Mouse (Mus musculus): Measurements from ENCODE around the gene Mboat1. TPM values are rescaled to one million over a fixed set of nuclear protein-coding genes. Genes with fewer than 3 reads are reported as not detected.
A peak's percentile ranks its signal among the peaks of the same experiment; 100 is the strongest.

Mboat1 gene
- polyA plus RNA-seq (2016; fragmentation: Nextera tagmentation; extraction: Ambion mirVana): 2.6 and 3.2 TPM in 2 replicates

DNA sequence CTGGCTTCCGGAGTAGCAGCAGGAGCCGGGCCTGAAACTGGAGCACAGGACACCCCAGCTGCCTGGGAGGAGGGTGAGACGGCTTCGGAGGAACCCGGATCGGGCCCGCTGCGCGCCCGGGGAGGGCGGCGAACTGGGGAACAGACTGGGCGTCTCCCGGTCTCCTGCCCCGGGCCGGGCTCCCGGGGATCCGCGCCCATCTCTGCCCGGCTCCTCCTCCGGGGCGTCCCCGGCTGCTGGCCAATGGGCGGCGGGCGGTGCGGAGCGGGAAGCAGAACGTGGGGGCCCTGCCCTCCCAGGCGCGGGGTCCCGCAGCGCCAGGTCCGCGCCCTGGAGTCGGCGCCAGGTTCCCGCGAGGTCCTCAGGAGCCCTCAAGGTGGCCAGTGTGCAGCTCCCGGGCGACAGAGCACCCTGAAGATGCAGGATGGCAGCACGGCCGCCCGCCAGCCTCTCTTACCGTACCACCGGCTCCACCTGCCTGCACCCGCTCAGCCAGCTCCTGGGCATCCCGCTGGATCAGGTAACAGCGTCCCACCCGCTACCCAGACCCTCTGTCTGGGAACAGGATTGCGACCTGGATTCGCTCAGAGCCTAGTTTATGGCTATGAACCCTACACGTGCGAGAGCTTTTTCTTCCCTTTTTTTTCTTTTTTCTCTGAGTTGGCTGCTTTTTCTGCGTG, at the start of gene Mboat1:
Gene Mboat1 (plus strand): TSS at position 247 of the 680 bp plus-strand sequence.
- peak within 1 kb of the TSS; percentile 91 for H3K4me2 ChIP-seq
- WGBS: under 1% methylated on average over 54 of the region's 55 CpGs
- peak; percentile 92 for ATAC-seq (ENCODE audit: insufficient number of reproducible peaks, low FRiP score)
- no peaks in the 10 kb centered on the region for H3K9me3 ChIP-seq (replicated peaks)
- peak within 1 kb of the TSS; percentile 66 for H3K4me3 ChIP-seq
- peaks cover 25% of the 10 kb centered on the region for H3K27me3 ChIP-seq (replicated peaks)
- no peak within 1 kb of the TSS for H3K27ac ChIP-seq (ENCODE audit: poor library complexity, severe bottlenecking)
- H3K4me1 ChIP-seq (replicated peaks): no peaks in the 10 kb centered on the region
- no peaks in the 10 kb centered on the region for H3K36me3 ChIP-seq
- peak within 1 kb of the TSS; percentile 77 for H3K9ac ChIP-seq

DNA sequence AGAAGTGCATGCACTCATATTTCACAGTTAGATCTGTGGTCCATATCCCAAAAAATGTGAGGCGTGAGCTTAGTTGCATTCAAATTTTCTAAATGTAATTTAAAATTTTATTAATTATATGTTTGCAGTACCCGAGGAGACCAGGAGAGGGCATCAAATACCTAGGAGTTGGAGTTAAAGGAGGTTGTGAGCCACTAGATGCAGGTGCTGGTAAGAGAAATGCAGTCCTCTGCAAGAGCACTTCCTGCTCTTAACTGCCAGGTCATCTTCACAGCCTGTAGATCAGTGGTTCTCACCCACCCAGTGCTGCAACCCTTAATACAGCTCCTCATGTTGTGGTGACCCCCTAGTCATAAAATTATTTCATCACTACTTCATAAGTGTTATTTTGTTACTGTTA, 43.2 kb upstream of the Mboat1 start:
- ATAC-seq (ENCODE audit: insufficient number of reproducible peaks, low FRiP score): no peak
- Histone ChIP-seq H3K9ac (no peak overlapping the region), H3K4me2 (no peak overlapping the region), H3K27me3 (replicated peaks) (no peaks in the 10 kb centered on the region), H3K36me3 (no peaks in the 10 kb centered on the region), H3K4me1 (replicated peaks) (0 out of 2 replicates have a peak, but pooled peaks cover 3% of the 10 kb centered on the region), H3K9me3 (replicated peaks) (no peaks in the 10 kb centered on the region), H3K4me3 (no peak overlapping the region), H3K27ac (ENCODE audit: poor library complexity, severe bottlenecking) (no peak overlapping the region)
- WGBS: 39% methylated on average over 2 of the region's 2 CpGs

DNA sequence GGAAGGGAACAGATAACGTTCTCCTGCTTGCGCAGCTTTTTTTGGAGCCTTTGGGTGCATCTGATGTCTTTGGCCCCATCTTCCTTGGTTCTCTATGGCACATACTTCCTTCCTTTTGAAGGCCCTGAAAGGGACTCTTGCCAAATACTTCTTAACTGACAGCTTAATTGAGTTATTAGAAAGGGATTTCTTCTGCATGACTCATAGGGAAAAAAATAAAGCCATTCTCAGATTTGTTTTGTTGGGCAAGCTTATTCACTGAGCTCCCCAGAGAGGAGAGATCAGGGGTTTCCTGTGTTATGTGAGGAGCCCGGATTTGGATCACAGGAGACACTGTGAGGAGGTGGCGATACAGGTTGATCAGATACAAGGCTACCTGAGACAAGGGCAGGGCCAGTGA, 40.4 kb upstream of the Mboat1 start:
- no peak overlapping the region for H3K27ac ChIP-seq (ENCODE audit: poor library complexity, severe bottlenecking)
- 67% methylated on average over 4 of the region's 4 CpGs for WGBS
- H3K4me1 ChIP-seq (replicated peaks): 0 out of 2 replicates have a peak, but pooled peaks cover 3% of the 10 kb centered on the region
- no peaks in the 10 kb centered on the region for H3K9me3 ChIP-seq (replicated peaks)
- ATAC-seq (ENCODE audit: insufficient number of reproducible peaks, low FRiP score): no peak
- H3K36me3 ChIP-seq: no peaks in the 10 kb centered on the region
- no peak overlapping the region for H3K4me3 ChIP-seq
- H3K4me2 ChIP-seq: no peak overlapping the region
- H3K9ac ChIP-seq: no peak overlapping the region
- no peaks in the 10 kb centered on the region for H3K27me3 ChIP-seq (replicated peaks)

DNA sequence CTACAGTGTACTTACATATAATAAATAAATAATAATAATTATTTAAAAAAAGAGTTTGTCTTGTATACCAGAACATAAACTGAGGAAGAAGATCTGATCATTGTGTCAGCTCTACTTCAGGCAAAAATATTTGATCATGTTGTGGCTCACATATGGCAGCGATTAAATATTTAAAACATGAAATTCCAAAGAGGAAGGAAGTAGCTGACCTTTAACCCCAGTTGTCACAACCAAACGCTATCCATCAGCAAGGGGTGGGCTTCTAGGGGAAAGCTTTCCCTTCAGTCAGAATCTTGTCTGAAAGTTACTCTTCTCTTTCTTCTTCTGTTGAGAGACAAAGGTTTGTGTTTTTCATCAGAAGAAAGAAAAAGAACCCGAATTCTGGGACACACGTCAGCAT, 39.8 kb upstream of the Mboat1 start:
- ATAC-seq (ENCODE audit: insufficient number of reproducible peaks, low FRiP score): no peak
- H3K4me2 ChIP-seq: no peak overlapping the region
- no peaks in the 10 kb centered on the region for H3K9me3 ChIP-seq (replicated peaks)
- 0 out of 2 replicates have a peak, but pooled peaks cover 3% of the 10 kb centered on the region for H3K4me1 ChIP-seq (replicated peaks)
- 48% methylated on average over 4 of the region's 4 CpGs for WGBS
- H3K27ac ChIP-seq (ENCODE audit: poor library complexity, severe bottlenecking): no peak overlapping the region
- H3K4me3 ChIP-seq: no peak overlapping the region
- no peaks in the 10 kb centered on the region for H3K27me3 ChIP-seq (replicated peaks)
- no peaks in the 10 kb centered on the region for H3K36me3 ChIP-seq
- no peak overlapping the region for H3K9ac ChIP-seq

DNA sequence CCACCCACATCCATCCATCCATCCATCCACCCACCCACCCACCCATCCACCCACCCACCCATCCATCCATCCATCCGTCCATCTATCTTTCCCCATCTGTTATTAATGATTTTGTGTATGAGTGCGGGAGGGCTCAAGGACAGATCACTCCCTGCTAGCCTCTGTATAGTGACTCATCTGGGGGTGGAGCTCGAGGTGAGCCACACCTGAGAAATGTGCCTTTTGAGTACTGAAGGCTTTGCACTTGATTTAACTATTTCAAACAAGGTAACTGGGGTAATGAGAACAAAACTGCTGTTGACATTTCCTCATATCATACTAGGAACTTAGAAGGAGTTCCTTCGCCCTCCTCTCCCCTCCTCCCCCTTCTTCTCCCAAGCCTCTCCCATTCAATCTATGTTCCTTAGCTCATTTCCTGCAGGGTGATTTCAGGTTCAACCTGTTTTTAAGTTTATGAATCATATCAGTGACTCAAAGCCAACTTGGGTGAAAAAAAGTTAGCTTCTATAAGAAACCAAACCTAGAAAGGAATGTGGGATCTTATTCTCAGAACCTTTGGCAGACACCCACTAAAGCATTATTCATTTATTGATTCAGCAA, 27.2 kb upstream of the Mboat1 start:
- H3K27me3 ChIP-seq (replicated peaks): no peaks in the 10 kb centered on the region
- H3K9me3 ChIP-seq (replicated peaks): no peaks in the 10 kb centered on the region
- no peak overlapping the region for H3K4me3 ChIP-seq
- ATAC-seq (ENCODE audit: insufficient number of reproducible peaks, low FRiP score): no peak
- no peak overlapping the region for H3K9ac ChIP-seq
- H3K27ac ChIP-seq (ENCODE audit: poor library complexity, severe bottlenecking): no peak overlapping the region
- WGBS: 75% methylated on average over 4 of the region's 4 CpGs
- H3K4me2 ChIP-seq: no peak overlapping the region
- H3K4me1 ChIP-seq (replicated peaks): no peaks in the 10 kb centered on the region
- no peaks in the 10 kb centered on the region for H3K36me3 ChIP-seq

DNA sequence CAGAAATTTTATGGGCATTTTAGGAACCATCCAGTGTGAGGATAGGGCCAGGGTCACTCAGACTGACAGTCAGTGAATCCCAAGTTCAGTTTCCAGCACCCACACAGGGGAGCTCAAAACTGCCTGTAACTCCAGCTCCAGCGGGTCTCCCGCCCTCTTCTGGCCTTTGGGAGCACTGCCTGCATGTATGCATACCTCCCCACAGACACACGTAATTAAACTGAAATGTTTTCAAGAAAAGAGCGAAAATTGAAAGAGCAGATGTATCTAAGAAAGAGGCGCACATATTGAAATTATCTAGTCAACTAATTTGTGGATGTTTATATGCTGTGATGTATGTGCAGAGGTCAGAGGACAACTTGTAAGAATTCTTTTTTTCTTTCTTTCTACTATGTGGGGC, 20.5 kb upstream of the Mboat1 start:
- no peak for ATAC-seq (ENCODE audit: insufficient number of reproducible peaks, low FRiP score)
- Histone ChIP-seq H3K9ac (no peak overlapping the region), H3K27ac (ENCODE audit: poor library complexity, severe bottlenecking) (no peak overlapping the region), H3K27me3 (replicated peaks) (no peaks in the 10 kb centered on the region), H3K9me3 (replicated peaks) (0 out of 2 replicates have a peak, but pooled peaks cover 2% of the 10 kb centered on the region), H3K4me2 (no peak overlapping the region), H3K4me1 (replicated peaks) (no peaks in the 10 kb centered on the region), H3K36me3 (no peaks in the 10 kb centered on the region), H3K4me3 (no peak overlapping the region)
- WGBS: 76% methylated on average over 5 of the region's 5 CpGs

DNA sequence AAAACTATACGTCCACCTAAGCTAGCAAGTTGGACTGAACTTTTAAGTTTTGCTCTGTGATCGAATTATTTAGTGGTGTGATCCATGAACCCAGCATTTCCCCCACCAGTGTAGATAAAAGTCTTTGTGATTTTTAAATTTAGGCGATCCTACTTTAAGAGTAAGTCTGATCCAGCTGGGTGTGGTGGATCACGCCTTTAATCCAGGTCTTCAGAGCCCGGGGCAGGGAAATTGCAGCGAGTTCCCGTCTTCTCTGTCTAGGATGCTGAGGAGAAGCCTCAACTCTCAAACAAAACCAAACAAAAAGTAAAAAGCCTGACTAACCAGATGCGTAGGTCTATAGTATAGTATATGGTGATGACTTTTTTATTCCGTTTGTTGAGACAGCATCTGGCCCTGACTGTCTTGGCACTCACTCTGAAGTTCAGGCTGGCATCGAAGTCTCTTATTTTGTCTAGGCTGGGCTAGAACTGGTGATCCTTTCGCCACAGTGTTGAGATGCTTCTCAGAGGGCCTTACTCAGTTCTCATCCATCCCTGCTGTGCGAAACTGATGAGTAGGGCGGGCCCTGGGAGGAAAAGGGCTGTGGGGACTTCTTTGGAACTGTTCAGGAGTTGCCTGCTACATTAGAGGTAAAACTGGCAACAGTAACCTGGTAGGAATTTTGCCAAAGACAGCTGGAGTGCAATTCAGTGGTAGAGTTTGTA, 787 bp downstream of the Mboat1 start:
- Histone ChIP-seq H3K9ac (peak overlapping the region; percentile 77), H3K9me3 (replicated peaks) (no peaks in the 10 kb centered on the region), H3K27ac (ENCODE audit: poor library complexity, severe bottlenecking) (no peak overlapping the region), H3K4me1 (replicated peaks) (no peaks in the 10 kb centered on the region), H3K36me3 (no peaks in the 10 kb centered on the region), H3K4me2 (peak overlapping the region; percentile 91), H3K27me3 (replicated peaks) (peaks cover 25% of the 10 kb centered on the region), H3K4me3 (peak overlapping the region; percentile 66)
- WGBS: 33% methylated on average over 13 of the region's 13 CpGs
- ATAC-seq (ENCODE audit: insufficient number of reproducible peaks, low FRiP score): no peak

DNA sequence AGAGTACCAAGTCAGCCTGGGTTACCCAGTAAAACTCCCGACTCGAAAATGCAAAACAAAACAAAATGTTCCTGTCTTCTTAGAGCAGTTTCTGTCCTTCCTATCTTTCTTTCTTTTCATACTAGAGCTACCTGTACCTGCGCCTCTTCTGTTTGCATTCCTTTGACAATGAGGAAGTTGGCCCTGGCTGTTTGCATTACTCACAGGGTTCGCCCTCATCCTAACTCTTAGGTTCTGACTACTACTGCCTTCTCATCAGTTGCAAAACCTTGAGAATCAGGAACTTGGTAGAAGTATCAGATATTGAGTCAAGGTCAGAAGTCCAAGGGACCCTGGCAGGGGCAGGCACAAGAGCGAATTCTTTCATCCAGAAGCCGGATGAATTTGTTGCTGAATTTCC, 1.7 kb downstream of the Mboat1 start:
- Histone ChIP-seq H3K27me3 (replicated peaks) (peaks cover 25% of the 10 kb centered on the region), H3K4me3 (no peak overlapping the region), H3K27ac (ENCODE audit: poor library complexity, severe bottlenecking) (no peak overlapping the region), H3K4me1 (replicated peaks) (no peaks in the 10 kb centered on the region), H3K9ac (no peak overlapping the region), H3K9me3 (replicated peaks) (no peaks in the 10 kb centered on the region), H3K36me3 (no peaks in the 10 kb centered on the region), H3K4me2 (no peak overlapping the region; the same call in 1 of the 2 replicates)
- no peak for ATAC-seq (ENCODE audit: insufficient number of reproducible peaks, low FRiP score)
- 78% methylated on average over 6 of the region's 6 CpGs for whole genome bisulfite sequencing

DNA sequence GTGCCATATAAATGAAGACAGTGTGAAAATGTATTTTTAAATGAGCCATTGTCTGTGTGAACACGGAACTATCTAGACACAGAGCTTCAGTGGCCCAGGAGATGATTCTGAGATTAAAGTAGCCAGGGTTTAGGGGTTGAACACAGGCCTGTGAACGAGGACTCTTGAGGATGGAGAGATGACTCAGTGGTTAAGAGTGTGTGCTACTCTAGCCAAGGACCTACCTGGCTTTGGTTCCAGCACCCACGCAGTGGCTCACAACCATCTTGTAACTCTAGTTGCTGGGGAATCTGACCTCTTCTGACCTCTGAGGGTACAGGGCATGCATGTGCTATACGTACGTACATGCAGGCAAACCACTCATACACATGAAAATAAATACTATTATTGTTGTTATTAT, 3.9 kb downstream of the Mboat1 start:
- no peak overlapping the region for H3K4me2 ChIP-seq
- peaks cover 15% of the 10 kb centered on the region for H3K27me3 ChIP-seq (replicated peaks)
- H3K9ac ChIP-seq: no peak overlapping the region
- no peak for ATAC-seq (ENCODE audit: insufficient number of reproducible peaks, low FRiP score)
- no peaks in the 10 kb centered on the region for H3K36me3 ChIP-seq
- H3K4me3 ChIP-seq: no peak overlapping the region
- WGBS: 83% methylated on average over 5 of the region's 5 CpGs
- no peaks in the 10 kb centered on the region for H3K4me1 ChIP-seq (replicated peaks)
- H3K27ac ChIP-seq (ENCODE audit: poor library complexity, severe bottlenecking): no peak overlapping the region
- no peaks in the 10 kb centered on the region for H3K9me3 ChIP-seq (replicated peaks)

DNA sequence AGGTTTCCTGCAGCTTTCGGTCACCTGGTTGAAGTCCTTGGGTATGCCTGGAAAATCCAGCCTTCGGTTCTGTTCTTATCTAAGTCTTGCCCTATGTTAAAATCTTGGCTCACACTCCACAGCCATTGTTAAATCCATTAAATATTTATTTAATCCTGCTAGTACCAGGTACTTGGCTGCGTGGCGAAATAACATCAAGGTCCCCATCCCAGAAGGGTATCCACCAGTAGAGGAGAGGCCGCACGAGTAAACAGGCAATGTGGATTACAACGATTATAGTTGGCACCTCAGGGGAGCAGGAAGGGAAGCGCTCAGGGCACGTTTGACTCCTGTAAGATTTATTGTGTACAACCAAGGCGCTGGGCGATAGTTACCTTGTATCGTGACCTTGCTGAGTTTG, 4.4 kb downstream of the Mboat1 start:
- ATAC-seq (ENCODE audit: insufficient number of reproducible peaks, low FRiP score): no peak
- no peaks in the 10 kb centered on the region for H3K36me3 ChIP-seq
- no peaks in the 10 kb centered on the region for H3K4me1 ChIP-seq (replicated peaks)
- no peaks in the 10 kb centered on the region for H3K9me3 ChIP-seq (replicated peaks)
- 88% methylated on average over 12 of the region's 12 CpGs for WGBS
- no peak overlapping the region for H3K9ac ChIP-seq
- no peak overlapping the region for H3K4me3 ChIP-seq
- H3K27me3 ChIP-seq (replicated peaks): peaks cover 13% of the 10 kb centered on the region
- no peak overlapping the region for H3K4me2 ChIP-seq
- no peak overlapping the region for H3K27ac ChIP-seq (ENCODE audit: poor library complexity, severe bottlenecking)

DNA sequence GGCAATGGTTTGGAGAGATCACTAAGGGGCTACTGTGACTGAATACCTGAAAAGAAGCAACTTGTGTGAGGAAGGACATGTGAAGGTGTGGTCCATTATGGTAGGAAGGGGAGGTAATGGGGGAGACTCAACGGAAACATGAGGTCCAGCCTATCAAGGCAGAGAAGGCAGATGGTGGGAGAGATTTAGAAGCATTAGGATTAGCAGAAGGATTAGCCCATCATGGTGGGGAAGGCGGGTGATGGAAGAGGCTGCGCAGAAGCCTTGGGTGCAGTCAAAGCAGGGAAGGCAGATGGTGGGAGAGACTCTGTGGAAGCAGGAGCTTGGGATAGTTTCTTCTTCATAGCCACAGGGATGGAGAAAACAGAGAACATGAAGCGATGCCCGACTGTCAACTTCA, 5.7 kb downstream of the Mboat1 start:
- 83% methylated on average over 5 of the region's 5 CpGs for WGBS
- no peak for ATAC-seq (ENCODE audit: insufficient number of reproducible peaks, low FRiP score)

More for the DNA sequence above, 5.7 kb downstream of the Mboat1 start:
- H3K27me3 ChIP-seq (replicated peaks): peaks cover 13% of the 10 kb centered on the region
- no peaks in the 10 kb centered on the region for H3K36me3 ChIP-seq
- no peaks in the 10 kb centered on the region for H3K4me1 ChIP-seq (replicated peaks)
- H3K27ac ChIP-seq (ENCODE audit: poor library complexity, severe bottlenecking): no peak overlapping the region
- H3K9me3 ChIP-seq (replicated peaks): no peaks in the 10 kb centered on the region
- H3K4me3 ChIP-seq: no peak overlapping the region
- no peak overlapping the region for H3K4me2 ChIP-seq
- H3K9ac ChIP-seq: no peak overlapping the region

Measured in heart, embryonic 12.5 days (tissue).